Mouse (Mus musculus) megakaryocyte, embryonic 14.5 days (primary cell): ENCODE measurements around the gene Tank. TPM values are rescaled to one million over a fixed set of nuclear protein-coding genes. Genes with fewer than 3 reads are reported as not detected.

Source experiments
- H3K27me3 ChIP-seq: replicated peaks from 2 replicates; pipeline ENCODE3; 2012; ENCODE audit warnings: inconsistent platforms
- H3K36me3 ChIP-seq: replicated peaks from 2 replicates; pipeline ENCODE3; 2012; ENCODE audit warnings: low read length, inconsistent platforms, mixed read lengths
- H3K4me1 ChIP-seq: 2 replicates; pipeline ENCODE4 v1.6.1; 2012; ENCODE audit warnings: inconsistent platforms
- H3K4me3 ChIP-seq: replicated peaks from 2 replicates; pipeline ENCODE3; 2012; ENCODE audit warnings: moderate library complexity, mild to moderate bottlenecking, inconsistent platforms
- H3K9me3 ChIP-seq: 2 replicates; pipeline ENCODE4 v1.6.1; 2012; ENCODE audit warnings: inconsistent platforms
- FLI1 ChIP-seq: IDR thresholded peaks from 2 replicates; pipeline ENCODE4 v1.6.1; 2012; ENCODE audit warnings: low read length, inconsistent platforms, mixed read lengths
- GATA1 ChIP-seq: IDR thresholded peaks from 3 replicates; pipeline ENCODE4 v1.6.1; 2012; ENCODE audit warnings: mixed read lengths, low read length, inconsistent platforms, borderline replicate concordance
- polyA plus RNA-seq: library from polyadenylated mRNA; stranded (reverse); fragments of >175 nt; gene quantifications from 2 replicates; pipeline ENCODE4 v1.2.3, GENCODE M21; 2012; ENCODE audit warnings: low replicate concordance; ENCODE audit not compliant: insufficient read depth

The Tank gene
- polyA plus RNA-seq, 1 experiment: 3.0 TPM

DNA sequence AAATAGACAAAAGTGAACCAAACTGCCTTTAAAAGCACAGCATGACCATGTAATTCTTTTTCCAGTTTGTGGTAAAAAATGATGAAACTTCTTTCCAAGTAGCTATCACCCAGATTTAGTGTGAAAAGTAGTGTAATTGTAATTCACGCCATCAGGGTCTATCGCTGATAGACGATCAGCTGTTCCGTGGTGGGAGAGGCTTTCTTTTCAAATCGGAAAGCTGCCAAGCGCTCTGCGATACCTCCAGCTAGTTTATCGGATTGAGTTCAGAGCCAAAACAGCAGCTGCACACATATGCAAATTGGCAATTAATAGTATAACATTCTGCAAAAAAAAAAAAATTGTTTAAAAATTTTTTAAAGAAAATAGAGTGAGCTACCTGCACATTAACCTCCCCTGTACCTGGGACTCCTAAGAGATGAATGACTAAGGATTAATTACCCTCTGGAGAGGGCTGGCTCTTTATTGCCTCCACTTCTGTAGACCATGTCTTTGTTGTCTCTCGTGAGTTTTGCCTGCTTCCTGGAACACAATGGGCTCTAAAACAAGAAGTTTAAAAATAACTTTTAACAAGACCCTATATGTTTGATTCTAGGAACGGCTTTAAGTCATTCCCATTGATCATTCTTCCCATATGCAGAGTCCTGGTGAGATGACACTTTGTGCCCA, 85.3 kb downstream of the Tank start:
- H3K27me3 ChIP-seq: peaks cover 9% of the 10 kb centered on the region
- peaks cover 5% of the 10 kb centered on the region; the same call in 1 of the 2 replicates for H3K4me1 ChIP-seq
- H3K36me3 ChIP-seq: no peaks in the 10 kb centered on the region
- no peak for TF ChIP-seq FLI1
- no peaks in the 10 kb centered on the region for H3K9me3 ChIP-seq
- H3K4me3 ChIP-seq: no peak overlapping the region

- no peak overlapping the region for H3K4me3 ChIP-seq
- TF ChIP-seq FLI1: no peak
- no peaks in the 10 kb centered on the region for H3K36me3 ChIP-seq
- H3K27me3 ChIP-seq: peaks cover 9% of the 10 kb centered on the region
- no peaks in the 10 kb centered on the region; the same call in 1 of the 2 replicates for H3K9me3 ChIP-seq
- H3K4me1 ChIP-seq: peaks cover 5% of the 10 kb centered on the region; the same call in 1 of the 2 replicates
Measured at GRCm38 (mm10) chr2:61667420-61667819, 89.0 kb downstream of the Tank start.

DNA sequence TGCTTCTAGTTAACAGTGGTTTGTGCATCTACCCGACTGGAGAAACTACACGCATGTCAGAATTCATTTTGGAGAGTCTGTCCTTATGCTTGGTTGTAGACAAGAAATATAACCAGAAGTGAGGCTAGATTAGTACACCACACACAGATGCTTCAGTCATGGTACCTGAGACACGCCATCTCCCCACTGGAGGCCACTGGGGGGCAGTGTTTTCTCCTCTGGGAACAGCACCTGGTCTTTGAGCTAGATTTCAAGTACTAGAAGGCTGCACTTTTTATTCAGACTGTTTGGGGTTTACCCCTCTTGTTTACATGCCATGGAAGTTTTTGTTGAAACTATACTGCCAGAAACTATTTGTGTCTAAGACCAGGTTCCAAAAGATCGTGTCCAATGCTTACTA, 89.9 kb downstream of the Tank start:
- TF ChIP-seq FLI1 (no peak), GATA1 (no peak)
- no peak overlapping the region for H3K4me3 ChIP-seq

DNA sequence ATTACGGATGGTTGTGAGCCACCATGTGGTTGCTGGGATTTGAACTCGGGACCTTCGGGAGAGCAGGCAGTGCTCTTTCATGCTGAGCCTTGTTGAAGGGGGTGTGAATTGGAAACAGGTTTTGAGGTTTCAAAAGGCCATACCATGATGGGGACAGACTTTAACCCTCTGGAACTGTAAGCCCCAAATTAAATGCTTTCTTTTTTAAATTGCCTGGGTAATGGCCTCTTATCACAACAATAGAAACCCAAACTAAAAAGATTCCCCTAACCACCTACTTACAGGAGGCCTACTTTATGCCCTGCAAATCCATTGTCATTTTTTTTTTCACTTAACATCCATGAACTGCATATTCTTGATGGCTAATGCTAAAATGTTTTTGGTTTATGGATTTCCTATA, 96.2 kb downstream of the Tank start:
- Histone ChIP-seq H3K9me3 (no peaks in the 10 kb centered on the region; the same call in 1 of the 2 replicates), H3K36me3 (no peaks in the 10 kb centered on the region)
- TF ChIP-seq GATA1 (no peak), FLI1 (no peak)

More for the DNA sequence above, 89.9 kb downstream of the Tank start:
- Histone ChIP-seq H3K4me1 (peaks cover 5% of the 10 kb centered on the region; the same call in 1 of the 2 replicates), H3K36me3 (no peaks in the 10 kb centered on the region), H3K27me3 (peaks cover 9% of the 10 kb centered on the region), H3K9me3 (no peaks in the 10 kb centered on the region; the same call in 1 of the 2 replicates)

DNA sequence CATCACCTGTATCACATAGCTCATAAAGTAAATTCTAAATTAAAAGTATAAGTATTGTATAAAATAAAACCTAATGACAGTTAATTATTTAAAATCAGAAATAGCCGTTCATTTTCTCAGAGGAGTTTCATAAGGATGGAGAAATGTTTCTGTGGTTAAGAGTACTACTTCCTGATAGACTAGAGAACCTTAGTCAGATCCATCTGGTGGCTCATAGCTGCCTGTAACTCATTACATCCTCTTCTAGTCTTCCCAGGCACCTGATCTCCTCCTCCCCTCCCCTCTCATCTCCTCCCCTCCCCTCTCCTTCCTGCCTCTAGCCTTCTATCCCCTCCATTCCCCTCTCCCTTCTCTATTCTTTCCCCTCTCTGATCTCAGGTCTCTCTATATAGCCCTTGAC, 103.2 kb downstream of the Tank start:
- no peaks in the 10 kb centered on the region for H3K36me3 ChIP-seq
- 0 out of 2 replicates have a peak, but pooled peaks cover 3% of the 10 kb centered on the region for H3K9me3 ChIP-seq
- peaks cover 13% of the 10 kb centered on the region for H3K4me1 ChIP-seq
- H3K27me3 ChIP-seq: peaks cover 3% of the 10 kb centered on the region
- H3K4me3 ChIP-seq: no peak overlapping the region
- TF ChIP-seq FLI1 (no peak), GATA1 (no peak)

More for the DNA sequence above, 96.2 kb downstream of the Tank start:
- H3K27me3 ChIP-seq: no peaks in the 10 kb centered on the region
- H3K4me1 ChIP-seq: peaks cover 10% of the 10 kb centered on the region
- H3K4me3 ChIP-seq: no peak overlapping the region

GRCm38 (mm10) chr2:61686533-61686932, 108.1 kb downstream of the Tank start:
- no peaks in the 10 kb centered on the region for H3K36me3 ChIP-seq
- no peak overlapping the region for H3K4me3 ChIP-seq
- H3K4me1 ChIP-seq: peaks cover 12% of the 10 kb centered on the region
- no peaks in the 10 kb centered on the region for H3K9me3 ChIP-seq
- peaks cover 5% of the 10 kb centered on the region for H3K27me3 ChIP-seq
- TF ChIP-seq FLI1 (no peak), GATA1 (no peak)

DNA sequence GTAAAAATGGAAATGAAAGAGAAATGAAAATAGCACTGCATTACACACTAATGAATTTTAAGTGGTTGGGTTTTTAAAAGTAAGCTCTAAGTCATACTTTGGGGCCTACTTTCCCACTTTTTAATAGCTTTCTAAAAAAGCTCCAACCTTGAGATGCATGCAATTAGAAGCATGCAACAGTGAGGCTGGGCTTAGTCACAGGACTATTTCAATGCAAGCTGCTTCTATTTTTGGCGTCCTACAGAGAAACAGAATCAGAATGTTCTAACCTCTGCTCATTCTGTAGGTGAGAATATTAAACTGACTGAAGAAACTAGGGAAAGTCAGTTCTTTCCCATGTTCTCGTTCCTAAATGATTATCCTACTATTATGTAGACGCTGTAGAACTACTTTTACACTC, 110.7 kb downstream of the Tank start:
- TF ChIP-seq GATA1: no peak
- TF ChIP-seq FLI1: no peak

More for the DNA sequence above, 110.7 kb downstream of the Tank start:
- Histone ChIP-seq H3K27me3 (peaks cover 5% of the 10 kb centered on the region), H3K9me3 (no peaks in the 10 kb centered on the region), H3K4me3 (no peak overlapping the region), H3K36me3 (no peaks in the 10 kb centered on the region), H3K4me1 (peaks cover 12% of the 10 kb centered on the region)

Other genes with a start within 250 kb of the Tank start
- 6.4 TPM in 1 of 2 replicates, not detected in the other for gene Psmd14, start 133.1 kb downstream of the Tank start, polyA plus RNA-seq
- gene Tbr1, start 224.3 kb downstream of the Tank start, polyA plus RNA-seq: 0.38 TPM in 1 of 2 replicates, not detected in the other